Mouse (Mus musculus) forebrain, embryonic 12.5 days (tissue): Measurements from ENCODE around the gene Casc1. TPM values are rescaled to one million over a fixed set of nuclear protein-coding genes. Genes with fewer than 3 reads are reported as not detected.

ENCODE experiments used
- ATAC-seq: fragments of 200-750 bp; cut with Nextera tagmentation; 2 replicates; pipeline ENCODE4 v1.8.0; 2017; ENCODE audit warnings: moderate TSS enrichment; ENCODE audit not compliant: low FRiP score
- H3K27ac ChIP-seq: fragments of 300-500 bp; sonication (generic); 2 replicates; pipeline ENCODE4 v1.5.1; 2016; ENCODE audit warnings: mild to moderate bottlenecking
- H3K27me3 ChIP-seq: fragments of 300-500 bp; sonication (generic); 2 replicates; pipeline ENCODE4 v1.6.1; 2016; ENCODE audit warnings: mild to moderate bottlenecking
- H3K36me3 ChIP-seq: fragments of 300-500 bp; sonication (generic); replicated peaks from 2 replicates; pipeline ENCODE4 v1.6.1; 2016; ENCODE audit warnings: mild to moderate bottlenecking
- H3K4me1 ChIP-seq: fragments of 300-500 bp; sonication (generic); 2 replicates; pipeline ENCODE4 v1.6.1; 2016
- H3K4me2 ChIP-seq: fragments of 300-500 bp; sonication (generic); 2 replicates; pipeline ENCODE4 v1.6.1; 2016; ENCODE audit warnings: mild to moderate bottlenecking, moderate library complexity
- H3K4me3 ChIP-seq: fragments of 300-500 bp; sonication (generic); replicated peaks from 2 replicates; pipeline ENCODE4 v1.5.1; 2016; ENCODE audit warnings: mild to moderate bottlenecking
- H3K9ac ChIP-seq: fragments of 300-500 bp; sonication (generic); 2 replicates; pipeline ENCODE4 v1.6.1; 2016; ENCODE audit warnings: mild to moderate bottlenecking
- H3K9me3 ChIP-seq: fragments of 300-500 bp; sonication (generic); 2 replicates; pipeline ENCODE4 v1.6.1; 2016
- WGBS: fragments of 180-500 bp; shearing (Covaris S2); methylation state at CpG from one replicate; pipeline ENCODE4 v1.1.7; 2016; 5-methylcytosine and 5-hydroxymethylcytosine counted together
- polyA plus RNA-seq: library from polyadenylated mRNA; unstranded; fragments of >200 nt; fragmentation: Nextera tagmentation; extraction: Ambion mirVana; gene quantifications from 2 replicates; pipeline ENCODE4 v1.2.1, GENCODE M21; 2016

The Casc1 gene
- polyA plus RNA-seq, 1 experiment from 2014 or later, result 0.89 TPM

DNA sequence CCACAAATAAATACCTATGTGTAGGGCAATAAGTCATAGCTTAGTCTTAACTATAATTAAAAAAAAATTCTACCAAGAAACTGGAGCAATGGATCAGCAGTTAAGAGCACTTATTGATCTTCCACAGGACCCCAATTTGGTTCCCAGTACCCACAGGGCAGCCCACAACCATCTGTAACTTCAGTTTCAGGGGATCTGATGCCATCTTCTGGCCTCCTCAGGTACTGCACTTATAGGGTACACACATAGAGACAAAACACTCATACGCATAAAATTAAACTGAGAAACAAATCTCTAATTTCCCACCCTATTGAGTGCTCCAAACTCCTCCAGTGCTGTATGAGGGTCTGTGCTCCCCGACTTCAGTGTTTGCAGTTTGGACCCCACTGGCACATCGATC lies 83.2 kb downstream of the Casc1 start:
- no peaks in the 10 kb centered on the region for H3K36me3 ChIP-seq
- ATAC-seq, result no peak
- peaks cover 6% of the 10 kb centered on the region; the same call in 1 of the 2 replicates for H3K4me1 ChIP-seq
- 93% methylated on average over 3 of the region's 3 CpGs for WGBS
- H3K27ac ChIP-seq, result no peak overlapping the region
- no peak overlapping the region for H3K4me3 ChIP-seq
- H3K9me3 ChIP-seq, result 0 out of 2 replicates have a peak, but pooled peaks cover 6% of the 10 kb centered on the region
- H3K27me3 ChIP-seq, result no peaks in the 10 kb centered on the region
- no peak overlapping the region for H3K4me2 ChIP-seq
- H3K9ac ChIP-seq, result no peak overlapping the region

DNA sequence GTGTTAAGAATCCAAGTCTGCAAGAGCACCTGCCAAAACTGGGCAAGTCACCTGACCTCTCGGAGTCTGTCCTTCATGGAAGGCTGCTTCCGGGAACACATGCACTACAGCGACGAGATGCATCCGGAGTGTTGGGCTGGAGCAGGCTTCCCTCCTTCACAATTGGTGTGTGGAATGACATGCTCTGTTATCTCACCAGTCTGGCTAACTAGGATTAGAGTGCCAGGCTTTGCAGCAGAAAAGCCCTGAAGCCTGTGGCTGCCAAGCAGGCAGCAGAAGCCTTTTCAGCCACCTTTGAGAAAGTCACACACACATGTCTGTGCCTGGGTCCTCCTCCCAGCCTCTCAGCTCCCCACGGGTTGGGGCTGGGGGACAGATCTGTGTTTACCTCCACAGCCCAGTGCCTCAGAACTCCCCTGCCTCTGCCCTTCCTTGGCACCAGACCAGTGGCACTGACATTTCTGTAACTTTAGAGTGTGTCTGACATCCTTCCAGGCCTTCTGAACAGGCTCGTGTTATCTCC lies 85.2 kb downstream of the Casc1 start:
- Histone ChIP-seq H3K4me3 (no peak overlapping the region), H3K9ac (no peak overlapping the region), H3K9me3 (0 out of 2 replicates have a peak, but pooled peaks cover 6% of the 10 kb centered on the region), H3K4me1 (peaks cover 20% of the 10 kb centered on the region), H3K4me2 (no peak overlapping the region), H3K36me3 (no peaks in the 10 kb centered on the region), H3K27me3 (0 out of 2 replicates have a peak, but pooled peaks cover 8% of the 10 kb centered on the region), H3K27ac (no peak overlapping the region)
- no peak for ATAC-seq
- 73% methylated on average over 7 of the region's 7 CpGs for WGBS

Other genes starting within 250 kb of the Casc1 start
- gene Bcat1, start 134.8 kb downstream of the Casc1 start, polyA plus RNA-seq, result 98.9 and 105 TPM in 2 replicates
- 0.88 and 1.0 TPM in 2 replicates for gene Lrmp, start 95.4 kb downstream of the Casc1 start, polyA plus RNA-seq
- gene Etfrf1, start 129 bp upstream of the Casc1 start, polyA plus RNA-seq, result 33.8 and 34.0 TPM in 2 replicates
- gene Kras, start 39.2 kb upstream of the Casc1 start, polyA plus RNA-seq, result 134 and 139 TPM in 2 replicates